Mouse (Mus musculus) testis, adult 2 months (tissue): ENCODE results near the gene Tmem231.

Experiments used
- CTCF ChIP-seq: fragments of 200-500 bp; IDR thresholded peaks from 2 replicates; pipeline ENCODE4 v1.5.1; 2012; ENCODE audit warnings: low read depth, mild to moderate bottlenecking, inconsistent platforms, low read length, moderate library complexity; ENCODE audit not compliant: control insufficient read depth, insufficient read depth, insufficient replicate concordance
- POLR2A ChIP-seq: fragments of 200-500 bp; IDR thresholded peaks from 2 replicates; pipeline ENCODE4 v1.6.1; 2012; ENCODE audit warnings: low read depth, mild to moderate bottlenecking, inconsistent platforms, low read length, moderate library complexity; ENCODE audit not compliant: control insufficient read depth

DNA sequence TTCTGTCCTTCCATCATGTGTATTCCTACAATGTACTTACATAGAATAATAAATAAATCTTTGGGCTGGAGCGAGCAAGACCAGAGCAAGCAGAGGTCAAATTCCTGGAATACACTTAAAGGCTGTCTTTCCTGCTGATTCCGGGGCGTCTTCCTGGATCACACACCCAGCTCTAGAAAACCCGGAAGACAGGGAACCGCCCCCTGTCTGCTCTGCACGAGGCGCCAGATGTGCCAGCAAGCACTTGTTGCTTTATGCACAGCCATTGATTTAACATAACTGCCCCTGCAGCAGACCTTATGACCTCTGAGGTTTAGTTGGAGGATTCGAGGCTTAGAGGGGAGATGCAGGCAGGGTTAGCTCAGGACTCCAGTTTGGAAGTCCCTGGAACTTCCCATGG lies 41.7 kb downstream of the Tmem231 start:
- TF ChIP-seq POLR2A (no peak), CTCF (no peak)
